Mouse (Mus musculus): ENCODE measurements around the gene Iqcf3.

GRCm38 (mm10) chr9:106482578-106483115 lies 78.8 kb downstream of the Iqcf3 start:
- TF ChIP-seq CTCF (IDR thresholded peaks at IDR 0.05; ENCODE audit: borderline replicate concordance, insufficient read depth, low read length) (no peak), POLR2A (IDR thresholded peaks at IDR 0.05; ENCODE audit: low read depth, low read length) (no peak)

All from embryonic fibroblast, embryonic 13.5 days (primary cell).